Mouse (Mus musculus) lung, adult 2 months (tissue): Measurements from ENCODE around the gene Yipf3. TPM values are rescaled to one million over a fixed set of nuclear protein-coding genes. Genes with fewer than 3 reads are reported as not detected.

Experiments
- DNase-seq: peaks from one replicate; pipeline ENCODE4 v3.0.0; 2022
- H3K4me1 ChIP-seq: fragments of 200-500 bp; 2 replicates; pipeline ENCODE4 v1.6.1; 2011; ENCODE audit warnings: low read length; ENCODE audit not compliant: control insufficient read depth, insufficient read depth
- H3K4me3 ChIP-seq: fragments of 200-500 bp; replicated peaks from 2 replicates; pipeline ENCODE3; 2011; ENCODE audit warnings: low read depth, mild to moderate bottlenecking, control low read depth, low read length; ENCODE audit errors: extremely low read depth
- CTCF ChIP-seq: fragments of 200-500 bp; IDR thresholded peaks from 2 replicates; pipeline ENCODE4 v1.5.1; 2011; ENCODE audit warnings: mild to moderate bottlenecking, low read length, control low read depth; ENCODE audit not compliant: insufficient read depth
- POLR2A ChIP-seq: fragments of 200-500 bp; IDR thresholded peaks from 2 replicates; pipeline ENCODE4 v1.6.1; 2011; ENCODE audit warnings: low read depth, mild to moderate bottlenecking, control low read depth, low read length, borderline replicate concordance; ENCODE audit errors: extremely low read depth
- WGBS: fragments of 180-500 bp; shearing (Covaris S2); methylation state at CpG from one replicate; pipeline ENCODE4 v1.1.7; 2018; 5-methylcytosine and 5-hydroxymethylcytosine counted together
- polyA plus RNA-seq: library from polyadenylated mRNA; depleted of rRNA; stranded (reverse); fragments of >200 nt; gene quantifications from 2 replicates; pipeline ENCODE4 v1.2.3, GENCODE M21; 2012

Gene Yipf3
- polyA plus RNA-seq, 1 experiment, result 208 TPM

DNA sequence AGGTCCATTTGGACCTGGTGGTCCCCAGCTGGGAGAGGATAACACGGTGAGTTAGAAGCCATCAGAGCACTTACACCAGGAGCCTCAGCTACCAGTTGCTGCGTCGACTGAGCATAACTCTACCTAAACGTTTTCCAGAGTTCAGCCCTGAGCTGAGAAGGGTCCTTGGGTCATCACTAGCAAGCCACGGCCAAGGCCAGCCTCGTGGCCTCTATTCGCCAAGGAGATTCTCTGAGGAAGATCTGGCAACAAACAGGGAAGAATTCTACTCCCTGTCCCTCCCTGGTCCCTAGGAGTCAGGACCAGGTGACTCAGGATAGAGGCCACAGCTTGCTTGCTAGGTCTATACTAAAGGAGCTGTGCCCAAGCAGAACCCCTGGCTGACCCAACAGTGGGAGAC is 19.6 kb downstream of the Yipf3 start:
- WGBS, result 83% methylated on average over 7 of the region's 7 CpGs

GRCm38 (mm10) chr17:46268026-46268720 is 20.3 kb downstream of the Yipf3 start:
- Histone ChIP-seq H3K4me3 (no peak overlapping the region), H3K4me1 (no peaks in the 10 kb centered on the region)
- WGBS, result 77% methylated on average over 10 of the region's 10 CpGs
- TF ChIP-seq POLR2A, result no peak
- no peak for TF ChIP-seq CTCF
- no peak for DNase-seq

More for the DNA sequence above, 19.6 kb downstream of the Yipf3 start:
- DNase-seq, result no peak
- no peak for TF ChIP-seq POLR2A
- no peak for TF ChIP-seq CTCF
- no peaks in the 10 kb centered on the region for H3K4me1 ChIP-seq
- no peak overlapping the region for H3K4me3 ChIP-seq

GRCm38 (mm10) chr17:46269771-46270534 is 22.1 kb downstream of the Yipf3 start:
- TF ChIP-seq CTCF (no peak), POLR2A (no peak)
- Histone ChIP-seq H3K4me3 (no peak overlapping the region), H3K4me1 (no peaks in the 10 kb centered on the region)
- 71% methylated on average over 19 of the region's 19 CpGs for WGBS
- DNase-seq, result no peak

DNA sequence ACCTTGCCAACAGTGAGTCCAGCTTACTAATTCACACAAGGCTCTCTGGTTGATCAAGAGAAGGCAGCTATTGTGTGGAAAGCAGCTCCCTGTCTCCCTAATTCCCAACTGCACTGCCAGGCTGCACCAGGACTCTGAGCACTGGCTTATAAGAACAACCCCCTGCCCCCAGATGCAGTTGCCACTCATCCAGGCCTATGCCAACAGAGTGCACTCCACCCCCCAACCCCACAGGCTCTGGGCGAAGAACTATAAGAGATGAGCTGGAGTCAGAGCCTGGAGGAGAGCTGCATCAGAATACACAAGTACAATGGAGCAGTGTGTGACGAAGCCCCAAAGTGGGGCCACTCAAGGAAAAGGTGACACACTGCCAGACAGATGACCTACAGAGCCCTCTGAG is 24.2 kb downstream of the Yipf3 start:
- H3K4me1 ChIP-seq, result no peaks in the 10 kb centered on the region

DNA sequence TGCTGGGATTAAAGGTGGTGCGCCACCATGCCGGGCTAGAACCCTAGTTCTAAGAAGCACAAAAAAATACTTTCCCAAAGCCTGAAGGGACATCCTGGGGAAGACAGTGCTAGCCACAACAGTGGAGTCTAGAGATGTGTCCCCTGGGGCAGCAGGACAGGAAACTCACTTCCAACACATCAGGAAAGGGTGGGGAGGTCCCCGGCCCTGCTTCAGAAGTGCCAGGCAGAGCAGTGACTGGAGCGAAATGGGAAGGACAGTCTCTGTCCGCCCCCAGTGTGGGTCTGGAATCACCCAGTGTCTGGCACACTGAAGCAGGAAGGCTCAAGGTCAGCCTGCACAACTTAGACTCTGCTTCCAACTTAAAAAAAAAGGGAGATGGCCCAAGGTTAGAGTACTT is 24.8 kb downstream of the Yipf3 start:
- no peaks in the 10 kb centered on the region for H3K4me1 ChIP-seq
- no peak for DNase-seq
- no peak overlapping the region for H3K4me3 ChIP-seq
- WGBS, result 53% methylated on average over 5 of the region's 5 CpGs
- TF ChIP-seq CTCF (no peak), POLR2A (no peak)

More for the DNA sequence above, 24.2 kb downstream of the Yipf3 start:
- no peak overlapping the region for H3K4me3 ChIP-seq
- WGBS, result 85% methylated on average over 2 of the region's 2 CpGs
- DNase-seq, result no peak
- TF ChIP-seq POLR2A, result no peak
- TF ChIP-seq CTCF, result no peak

DNA sequence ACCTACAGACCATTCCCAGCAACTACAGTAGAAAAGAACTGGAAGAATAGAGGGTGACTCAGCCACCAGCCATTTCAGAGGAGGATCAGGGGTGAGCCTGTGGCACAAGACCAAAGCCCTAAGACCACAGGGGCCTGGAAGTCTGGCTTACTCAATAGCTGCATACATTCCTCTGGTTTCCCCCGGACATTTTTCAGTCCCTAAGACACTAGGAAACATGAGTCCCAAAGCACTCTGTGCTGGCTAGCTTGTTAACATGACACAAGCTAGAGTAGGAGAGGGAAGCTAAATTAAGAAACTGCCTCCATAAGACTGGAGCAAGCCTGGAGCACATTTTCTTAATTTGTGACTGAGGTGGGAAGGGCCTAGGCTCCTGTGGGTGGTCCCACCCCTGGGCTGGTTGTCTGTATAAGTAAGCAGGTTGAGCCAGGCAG is 25.9 kb downstream of the Yipf3 start:
- H3K4me1 ChIP-seq, result no peaks in the 10 kb centered on the region

DNA sequence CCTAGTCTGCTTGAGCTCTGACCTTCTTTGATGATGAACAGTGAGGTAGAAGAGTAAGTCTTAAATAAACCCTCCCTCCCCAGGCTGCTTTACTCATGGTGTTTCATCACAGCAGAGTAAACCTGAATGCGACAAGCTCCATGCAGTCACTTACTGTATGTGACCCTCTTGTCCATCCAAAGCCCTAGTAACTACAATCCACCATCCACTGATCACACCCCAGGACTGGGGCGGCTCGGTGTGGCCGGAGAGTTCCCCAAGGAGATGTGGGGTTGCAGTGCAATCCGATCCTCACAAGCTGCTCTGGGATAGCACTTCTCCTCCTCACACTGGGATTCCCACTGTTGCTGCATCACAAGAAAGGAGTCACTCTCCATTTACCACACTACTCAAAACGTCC is 26.6 kb downstream of the Yipf3 start:
- Histone ChIP-seq H3K4me1 (no peaks in the 10 kb centered on the region), H3K4me3 (no peak overlapping the region)
- no peak for DNase-seq
- WGBS, result 71% methylated on average over 6 of the region's 6 CpGs
- TF ChIP-seq POLR2A (no peak), CTCF (no peak)

More for the DNA sequence above, 25.9 kb downstream of the Yipf3 start:
- H3K4me3 ChIP-seq, result no peak overlapping the region
- DNase-seq, result no peak
- TF ChIP-seq POLR2A, result no peak
- TF ChIP-seq CTCF, result no peak
- 48% methylated on average over 1 of the region's 1 CpGs for WGBS

GRCm38 (mm10) chr17:46275034-46275433 is 27.2 kb downstream of the Yipf3 start:
- no peak for TF ChIP-seq CTCF
- no peak for TF ChIP-seq POLR2A
- Histone ChIP-seq H3K4me1 (no peaks in the 10 kb centered on the region), H3K4me3 (no peak overlapping the region)
- 79% methylated on average over 6 of the region's 6 CpGs for WGBS
- no peak for DNase-seq

DNA sequence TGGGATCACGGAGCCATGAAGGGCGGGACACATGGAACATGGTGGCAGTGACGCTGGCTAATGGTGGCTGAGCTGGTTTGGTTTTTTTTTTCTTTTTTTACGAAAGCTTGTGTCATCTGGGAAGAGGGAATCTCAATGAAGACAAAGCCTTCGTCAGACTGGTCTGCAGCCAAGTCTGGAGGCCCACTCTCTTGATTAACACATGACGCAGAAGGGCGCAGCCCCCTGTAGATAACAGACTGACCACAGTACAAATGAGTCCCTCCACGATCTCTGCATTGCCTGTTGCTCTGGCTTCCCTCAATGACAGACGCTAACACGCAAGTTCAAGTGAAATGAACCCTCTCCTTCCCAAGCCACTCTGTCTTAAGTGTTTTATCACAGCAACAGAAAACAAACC is 27.6 kb downstream of the Yipf3 start:
- 82% methylated on average over 10 of the region's 10 CpGs for WGBS
- Histone ChIP-seq H3K4me1 (no peaks in the 10 kb centered on the region), H3K4me3 (no peak overlapping the region)
- TF ChIP-seq CTCF (no peak), POLR2A (no peak)
- DNase-seq, result no peak
